Mouse (Mus musculus): ENCODE results near the gene Raly.
A peak's percentile ranks its signal among the peaks of the same experiment; 100 is the strongest.
"Not testable (repeated sequence)": the region's sequence is repeated elsewhere in the genome, so short reads cannot be mapped to it uniquely, and the experiment has no call there.

Gene Raly

GRCm38 (mm10) chr2:154834149-154834865, 43.4 kb downstream of the Raly start:
- peak; percentile 21 for DNase-seq (ENCODE audit: extremely low read depth, low read depth, low spot score)

GRCm38 (mm10) chr2:154836537-154836936, 45.6 kb downstream of the Raly start:
- DNase-seq (ENCODE audit: extremely low read depth, low read depth, low spot score): no peak

- DNase-seq (ENCODE audit: extremely low read depth, low read depth, low spot score): no peak
These were observed 57.2 kb downstream of the Raly start for GRCm38 (mm10) chr2:154848086-154848485.

- DNase-seq (ENCODE audit: extremely low read depth, low read depth, low spot score): no peak
These were observed 64.5 kb downstream of the Raly start for GRCm38 (mm10) chr2:154855383-154855782.

- no peak for DNase-seq (ENCODE audit: extremely low read depth, low read depth, low spot score)
These were observed 72.8 kb downstream of the Raly start for GRCm38 (mm10) chr2:154863672-154864071.

- DNase-seq (ENCODE audit: extremely low read depth, low read depth, low spot score): no peak
These were observed 74.8 kb downstream of the Raly start for GRCm38 (mm10) chr2:154865696-154866095.

GRCm38 (mm10) chr2:154868106-154868505, 77.2 kb downstream of the Raly start:
- no peak for DNase-seq (ENCODE audit: extremely low read depth, low read depth, low spot score)

- DNase-seq (ENCODE audit: extremely low read depth, low read depth, low spot score): no peak
These were observed 79.2 kb downstream of the Raly start for GRCm38 (mm10) chr2:154869954-154870641.

- DNase-seq (ENCODE audit: extremely low read depth, low read depth, low spot score): no peak
These were observed 85.7 kb downstream of the Raly start for GRCm38 (mm10) chr2:154876621-154877020.

GRCm38 (mm10) chr2:154891585-154891984, 100.7 kb downstream of the Raly start:
- no peak for DNase-seq (ENCODE audit: extremely low read depth, low read depth, low spot score)

GRCm38 (mm10) chr2:154892201-154893044, 101.5 kb downstream of the Raly start, which contains the start of gene Eif2s2:
Eif2s2 (minus strand) TSS chr2:154892935.
- DNase-seq (ENCODE audit: extremely low read depth, low read depth, low spot score): peak; percentile 59

- no peak for DNase-seq (ENCODE audit: extremely low read depth, low read depth, low spot score)
These were observed 102.1 kb downstream of the Raly start for GRCm38 (mm10) chr2:154893045-154893385.

GRCm38 (mm10) chr2:154893548-154893947, 102.7 kb downstream of the Raly start:
- DNase-seq (ENCODE audit: extremely low read depth, low read depth, low spot score): no peak

- not testable (repeated sequence) for DNase-seq (ENCODE audit: extremely low read depth, low read depth, low spot score)
These were observed 108.1 kb downstream of the Raly start for GRCm38 (mm10) chr2:154899004-154899403.

GRCm38 (mm10) chr2:154899412-154899811, 108.5 kb downstream of the Raly start:
- not testable (repeated sequence) for DNase-seq (ENCODE audit: extremely low read depth, low read depth, low spot score)

GRCm38 (mm10) chr2:154902111-154902510, 111.2 kb downstream of the Raly start:
- DNase-seq (ENCODE audit: extremely low read depth, low read depth, low spot score): no peak

GRCm38 (mm10) chr2:154905796-154906195, 114.9 kb downstream of the Raly start:
- no peak for DNase-seq (ENCODE audit: extremely low read depth, low read depth, low spot score)

- DNase-seq (ENCODE audit: extremely low read depth, low read depth, low spot score): not testable (repeated sequence)
These were observed 117.3 kb downstream of the Raly start for GRCm38 (mm10) chr2:154908223-154908622.

GRCm38 (mm10) chr2:154909789-154910188, 118.9 kb downstream of the Raly start:
- no peak for DNase-seq (ENCODE audit: extremely low read depth, low read depth, low spot score)

GRCm38 (mm10) chr2:154915922-154916541, 125.1 kb downstream of the Raly start:
- DNase-seq (ENCODE audit: extremely low read depth, low read depth, low spot score): no peak

GRCm38 (mm10) chr2:154916547-154916946, 125.7 kb downstream of the Raly start:
- no peak for DNase-seq (ENCODE audit: extremely low read depth, low read depth, low spot score)
